Mouse (Mus musculus) kidney, postnatal 0 days (tissue): ENCODE results near the gene Htr2a. TPM values are rescaled to one million over a fixed set of nuclear protein-coding genes. Genes with fewer than 3 reads are reported as not detected.

Source experiments
- ATAC-seq: fragments of 200-750 bp; cut with Nextera tagmentation; replicated peaks from 2 replicates; pipeline ENCODE4 v1.8.0; 2017; ENCODE audit warnings: low read depth, moderate number of reproducible peaks, moderate TSS enrichment, moderate library complexity; ENCODE audit not compliant: low FRiP score
- DNase-seq: peaks from one replicate; pipeline ENCODE4 v3.0.0-alpha.2; 2016; ENCODE audit warnings: low spot score
- H3K27ac ChIP-seq: fragments of 300-500 bp; sonication (generic); 2 replicates; pipeline ENCODE4 v1.5.1; 2014; ENCODE audit warnings: mild to moderate bottlenecking
- H3K27me3 ChIP-seq: fragments of 300-500 bp; sonication (generic); 2 replicates; pipeline ENCODE4 v1.6.1; 2014; ENCODE audit warnings: low read length, mixed read lengths; ENCODE audit not compliant: insufficient read depth
- H3K36me3 ChIP-seq: fragments of 300-500 bp; sonication (generic); 2 replicates; pipeline ENCODE4 v1.6.1; 2014; ENCODE audit warnings: low read length, mixed read lengths; ENCODE audit not compliant: insufficient read depth
- H3K4me1 ChIP-seq: fragments of 300-500 bp; sonication (generic); replicated peaks from 2 replicates; pipeline ENCODE4 v1.6.1; 2014; ENCODE audit warnings: antibody characterized with exemption, low read length, mixed read lengths; ENCODE audit not compliant: insufficient read depth
- H3K4me2 ChIP-seq: fragments of 300-500 bp; sonication (generic); 2 replicates; pipeline ENCODE4 v1.6.1; 2014; ENCODE audit warnings: mild to moderate bottlenecking, low read length, moderate library complexity, mixed read lengths
- H3K4me3 ChIP-seq: fragments of 300-500 bp; sonication (generic); replicated peaks from 2 replicates; pipeline ENCODE4 v1.5.1; 2014; ENCODE audit warnings: low read depth, low read length
- H3K9ac ChIP-seq: fragments of 300-500 bp; sonication (generic); 2 replicates; pipeline ENCODE4 v1.6.1; 2014; ENCODE audit warnings: low read depth, low read length
- H3K9me3 ChIP-seq: fragments of 300-500 bp; sonication (generic); replicated peaks from 2 replicates; pipeline ENCODE4 v1.6.1; 2016; ENCODE audit warnings: low read length, inconsistent platforms, mixed read lengths
- CTCF ChIP-seq: IDR thresholded peaks from 2 replicates; pipeline ENCODE4 v1.5.1; 2016; ENCODE audit warnings: antibody characterized with exemption, low read depth, mild to moderate bottlenecking, moderate library complexity
- WGBS: fragments of 180-500 bp; shearing (Covaris S2); extraction: QIAGEN DNeasy Blood & Tissue Kit; methylation state at CpG from one replicate; pipeline ENCODE4 v1.1.7; 2014; 5-methylcytosine and 5-hydroxymethylcytosine counted together
- polyA plus RNA-seq: library from polyadenylated mRNA; unstranded; fragments of >200 nt; fragmentation: Nextera tagmentation; extraction: Ambion mirVana; gene quantifications from 2 replicates; pipeline ENCODE4 v1.2.1, GENCODE M21; 2015

The Htr2a gene
- polyA plus RNA-seq, 1 experiment from 2014 or later: 0.32 TPM

- H3K4me3 ChIP-seq: no peak overlapping the region
- no peak overlapping the region for H3K9ac ChIP-seq
- 81% methylated on average over 4 of the region's 4 CpGs for WGBS
- ATAC-seq (no peak), DNase-seq (no peak)
- H3K27me3 ChIP-seq: no peaks in the 10 kb centered on the region
- H3K4me1 ChIP-seq: no peaks in the 10 kb centered on the region
- no peaks in the 10 kb centered on the region for H3K9me3 ChIP-seq
- no peak overlapping the region for H3K27ac ChIP-seq
- no peaks in the 10 kb centered on the region for H3K36me3 ChIP-seq
- TF ChIP-seq CTCF: peak; percentile 40; the same call in 1 of the 2 replicates
- H3K4me2 ChIP-seq: no peak overlapping the region
Observed at GRCm38 (mm10) chr14:74638071-74638470, 2.6 kb upstream of the Htr2a start.

- Histone ChIP-seq H3K4me2 (peak overlapping the region; percentile 76), H3K36me3 (no peaks in the 10 kb centered on the region), H3K4me1 (no peaks in the 10 kb centered on the region), H3K27me3 (no peaks in the 10 kb centered on the region), H3K9ac (peak overlapping the region; percentile 39), H3K4me3 (peak overlapping the region; percentile 38), H3K9me3 (no peaks in the 10 kb centered on the region), H3K27ac (no peak overlapping the region)
- DNase-seq (peak; percentile 42), ATAC-seq (no peak)
- no peak for TF ChIP-seq CTCF
- WGBS: 14% methylated on average over 17 of the region's 17 CpGs
Observed at GRCm38 (mm10) chr14:74641668-74642230, 1.1 kb downstream of the Htr2a start.

DNA sequence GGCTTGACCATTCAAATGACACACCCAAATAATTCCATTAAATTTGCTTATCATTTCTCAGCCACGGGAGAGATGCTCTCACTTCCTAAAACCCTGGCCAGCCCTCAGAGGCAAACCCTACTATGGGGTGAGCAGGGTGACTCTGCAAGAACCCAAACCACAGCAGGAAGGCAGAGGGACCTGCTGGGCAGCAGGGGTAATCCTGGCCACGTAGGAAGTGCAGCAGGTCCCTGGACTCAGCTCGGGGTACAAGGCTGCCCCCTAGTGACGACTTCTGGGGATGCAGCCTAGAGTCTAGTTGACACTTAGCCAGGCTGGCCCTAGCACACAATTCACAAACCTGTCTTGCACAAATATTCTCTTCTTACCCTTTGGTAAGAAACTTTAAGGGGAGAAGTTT lies 2.7 kb downstream of the Htr2a start:
- TF ChIP-seq CTCF: peak; percentile 89
- WGBS: under 1% methylated on average over 4 of the region's 4 CpGs
- H3K27ac ChIP-seq: no peak overlapping the region
- peak; percentile 45 for ATAC-seq
- H3K27me3 ChIP-seq: no peaks in the 10 kb centered on the region
- peak overlapping the region; percentile 76 for H3K4me2 ChIP-seq
- H3K9me3 ChIP-seq: no peaks in the 10 kb centered on the region
- no peaks in the 10 kb centered on the region for H3K4me1 ChIP-seq
- no peak overlapping the region; the same call in 1 of the 2 replicates for H3K4me3 ChIP-seq
- no peak overlapping the region for H3K9ac ChIP-seq
- H3K36me3 ChIP-seq: no peaks in the 10 kb centered on the region
- DNase-seq: peak; percentile 84

- TF ChIP-seq CTCF: no peak
- WGBS: 58% methylated on average over 11 of the region's 11 CpGs
- Histone ChIP-seq H3K9ac (no peak overlapping the region), H3K4me3 (no peak overlapping the region), H3K36me3 (no peaks in the 10 kb centered on the region), H3K27me3 (no peaks in the 10 kb centered on the region), H3K9me3 (no peaks in the 10 kb centered on the region), H3K4me2 (no peak overlapping the region), H3K27ac (no peak overlapping the region), H3K4me1 (no peaks in the 10 kb centered on the region)
- ATAC-seq: no peak; the same call in 1 of the 2 replicates
- peak; percentile 23 for DNase-seq
Observed at GRCm38 (mm10) chr14:74646107-74646793, 5.6 kb downstream of the Htr2a start.

- Histone ChIP-seq H3K36me3 (no peaks in the 10 kb centered on the region), H3K9ac (no peak overlapping the region), H3K4me2 (no peak overlapping the region), H3K4me1 (no peaks in the 10 kb centered on the region), H3K4me3 (no peak overlapping the region), H3K9me3 (no peaks in the 10 kb centered on the region), H3K27ac (no peak overlapping the region), H3K27me3 (no peaks in the 10 kb centered on the region)
- WGBS: 83% methylated on average over 6 of the region's 6 CpGs
- TF ChIP-seq CTCF: no peak
- DNase-seq: no peak
- no peak for ATAC-seq
Observed at GRCm38 (mm10) chr14:74650001-74650400, 9.4 kb downstream of the Htr2a start.

GRCm38 (mm10) chr14:74651678-74652077 lies 11.0 kb downstream of the Htr2a start:
- Histone ChIP-seq H3K4me2 (no peak overlapping the region), H3K36me3 (no peaks in the 10 kb centered on the region), H3K9ac (no peak overlapping the region), H3K27me3 (no peaks in the 10 kb centered on the region), H3K27ac (no peak overlapping the region), H3K4me3 (no peak overlapping the region), H3K9me3 (no peaks in the 10 kb centered on the region), H3K4me1 (no peaks in the 10 kb centered on the region)
- DNase-seq: no peak
- no peak for TF ChIP-seq CTCF
- WGBS: 75% methylated on average over 4 of the region's 4 CpGs
- no peak for ATAC-seq

- no peak overlapping the region for H3K4me2 ChIP-seq
- H3K4me1 ChIP-seq: no peaks in the 10 kb centered on the region
- no peaks in the 10 kb centered on the region for H3K36me3 ChIP-seq
- no peak overlapping the region for H3K4me3 ChIP-seq
- 68% methylated on average over 7 of the region's 7 CpGs for WGBS
- H3K27me3 ChIP-seq: no peaks in the 10 kb centered on the region
- ATAC-seq (no peak), DNase-seq (no peak)
- TF ChIP-seq CTCF: no peak
- no peak overlapping the region for H3K27ac ChIP-seq
- H3K9ac ChIP-seq: no peak overlapping the region
- no peaks in the 10 kb centered on the region for H3K9me3 ChIP-seq
Observed at GRCm38 (mm10) chr14:74657227-74657626, 16.6 kb downstream of the Htr2a start.
